Mouse (Mus musculus) bone marrow macrophage, adult 2 months (primary cell): ENCODE results near the gene Mrpl53. TPM values are rescaled to one million over a fixed set of nuclear protein-coding genes. Genes with fewer than 3 reads are reported as not detected.
"Not testable (repeated sequence)": the region's sequence is repeated elsewhere in the genome, so short reads cannot be mapped to it uniquely, and the experiment has no call there.

ENCODE experiments used
- H3K27ac ChIP-seq: 2 replicates; pipeline ENCODE4 v1.5.1; 2012; ENCODE audit warnings: low read depth, low read length; ENCODE audit not compliant: insufficient read depth
- H3K4me1 ChIP-seq: 2 replicates; pipeline ENCODE4 v1.6.1; 2012; ENCODE audit warnings: low read length; ENCODE audit not compliant: control insufficient read depth, insufficient read depth
- H3K4me3 ChIP-seq: 2 replicates; pipeline ENCODE4 v1.5.1; 2012; ENCODE audit warnings: mild to moderate bottlenecking, low read length, moderate library complexity; ENCODE audit not compliant: insufficient read depth
- CTCF ChIP-seq: IDR thresholded peaks from 2 replicates; pipeline ENCODE4 v1.5.1; 2012; ENCODE audit warnings: low read depth, mild to moderate bottlenecking, low read length, moderate library complexity
- POLR2A ChIP-seq: IDR thresholded peaks from 2 replicates; pipeline ENCODE4 v1.6.1; 2012; ENCODE audit warnings: mild to moderate bottlenecking, low read depth, low read length, borderline replicate concordance
- polyA plus RNA-seq: library from polyadenylated mRNA; stranded (reverse); fragments of >200 nt; gene quantifications from 2 replicates; pipeline ENCODE4 v1.2.4, GENCODE M21; 2012; ENCODE audit not compliant: missing spikeins, insufficient read depth, insufficient read length

The Mrpl53 gene
- polyA plus RNA-seq, 1 experiment: 26.5 TPM

DNA sequence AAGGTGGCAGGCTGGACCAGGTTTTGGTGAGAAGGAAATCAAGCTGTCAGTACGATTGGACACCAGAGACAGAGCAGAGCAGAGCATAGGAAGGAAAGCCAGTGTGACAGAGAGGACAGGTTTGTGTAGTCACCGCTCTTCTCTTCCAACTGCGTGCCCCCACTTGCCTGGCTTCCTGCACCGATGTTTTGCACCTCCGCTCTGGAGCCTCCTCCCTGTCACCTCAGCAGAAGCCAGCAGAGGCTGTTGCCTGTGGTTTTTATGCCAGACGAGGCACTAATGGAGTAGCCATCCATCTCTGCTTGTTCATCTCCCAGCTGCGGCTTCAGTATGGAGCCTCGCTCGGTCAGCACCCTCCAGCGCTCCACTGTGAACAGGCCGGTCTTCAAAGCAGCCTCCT, 34.0 kb downstream of the Mrpl53 start:
- Histone ChIP-seq H3K27ac (no peak overlapping the region), H3K4me3 (no peak overlapping the region), H3K4me1 (peaks cover 11% of the 10 kb centered on the region)
- TF ChIP-seq CTCF: no peak
- TF ChIP-seq POLR2A: no peak

DNA sequence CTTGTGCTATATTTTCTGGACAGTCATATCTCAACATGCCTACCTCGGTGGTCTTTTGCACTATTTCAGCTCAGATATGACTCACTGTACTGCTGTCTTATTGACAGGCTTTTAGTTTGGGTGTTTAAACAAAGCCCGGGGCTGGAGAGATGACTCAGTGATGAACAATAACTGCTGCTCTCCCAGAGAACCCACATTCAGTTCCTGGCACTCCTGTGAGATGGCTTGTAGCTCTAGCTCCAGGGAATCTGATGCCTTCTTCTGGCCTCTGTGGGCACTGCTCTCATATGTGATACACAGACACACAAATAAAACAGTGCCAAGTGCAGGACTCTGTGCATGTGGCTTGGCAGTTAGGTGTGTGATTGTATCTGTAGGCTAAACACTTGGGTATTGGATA, 36.4 kb downstream of the Mrpl53 start:
- no peak for TF ChIP-seq CTCF
- no peak for TF ChIP-seq POLR2A
- Histone ChIP-seq H3K4me1 (peaks cover 9% of the 10 kb centered on the region), H3K4me3 (no peak overlapping the region), H3K27ac (no peak overlapping the region)

- Histone ChIP-seq H3K4me1 (peaks cover 9% of the 10 kb centered on the region), H3K27ac (no peak overlapping the region), H3K4me3 (no peak overlapping the region)
- TF ChIP-seq CTCF: no peak
- no peak for TF ChIP-seq POLR2A
These were observed 37.0 kb downstream of the Mrpl53 start for GRCm38 (mm10) chr6:83145805-83146204.

DNA sequence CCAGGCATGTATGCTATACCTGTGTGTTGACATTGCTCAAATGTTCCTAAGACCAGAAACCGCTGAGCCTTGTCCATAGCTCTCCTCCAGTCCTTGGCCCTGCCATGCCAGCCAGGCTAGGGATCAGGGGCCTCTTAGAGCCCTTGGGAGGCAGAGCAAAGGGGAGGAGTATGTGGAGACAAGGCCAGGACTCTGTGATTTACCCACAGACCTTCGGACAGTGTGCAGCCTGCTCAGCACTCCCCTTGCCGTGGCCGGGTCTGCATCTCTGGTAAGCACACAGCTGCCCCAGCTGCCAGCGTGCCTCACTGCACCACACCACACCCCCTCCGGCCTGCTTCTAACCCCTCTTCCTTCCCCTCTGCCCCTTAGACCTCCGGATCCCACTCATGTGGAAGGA, 38.4 kb downstream of the Mrpl53 start:
- Histone ChIP-seq H3K4me3 (no peak overlapping the region), H3K27ac (no peak overlapping the region), H3K4me1 (peaks cover 5% of the 10 kb centered on the region; the same call in 1 of the 2 replicates)
- no peak for TF ChIP-seq CTCF

DNA sequence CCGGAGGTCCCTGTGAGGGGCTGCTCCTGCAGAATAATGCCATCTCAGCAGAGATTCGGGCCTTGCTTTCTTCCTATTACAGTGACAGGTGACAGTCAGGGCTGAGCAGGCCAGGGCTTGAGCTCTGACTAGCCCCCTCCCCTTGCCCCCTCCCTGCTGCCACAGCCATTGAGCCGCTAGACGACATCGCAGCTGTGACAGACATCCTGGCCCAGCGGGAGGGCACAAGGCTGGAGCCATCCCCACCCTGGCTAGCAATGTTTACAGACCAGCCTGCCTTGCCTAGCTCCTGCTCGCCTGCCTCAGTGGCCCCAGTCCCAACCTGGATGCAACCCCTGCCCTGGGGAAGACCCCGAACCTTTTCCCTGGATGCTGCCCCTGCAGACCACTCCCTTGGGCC, 42.9 kb downstream of the Mrpl53 start:
- no peak overlapping the region for H3K27ac ChIP-seq
- H3K4me3 ChIP-seq: no peak overlapping the region
- TF ChIP-seq CTCF (no peak), POLR2A (no peak)
- no peaks in the 10 kb centered on the region for H3K4me1 ChIP-seq

- H3K4me1 ChIP-seq: no peaks in the 10 kb centered on the region
- H3K4me3 ChIP-seq: no peak overlapping the region
- TF ChIP-seq CTCF (no peak), POLR2A (no peak)
- H3K27ac ChIP-seq: no peak overlapping the region
These were observed 44.2 kb downstream of the Mrpl53 start for GRCm38 (mm10) chr6:83153038-83153437.

GRCm38 (mm10) chr6:83153485-83153884, 44.6 kb downstream of the Mrpl53 start:
- TF ChIP-seq POLR2A (no peak), CTCF (no peak)
- no peaks in the 10 kb centered on the region for H3K4me1 ChIP-seq
- H3K27ac ChIP-seq: no peak overlapping the region
- H3K4me3 ChIP-seq: no peak overlapping the region

DNA sequence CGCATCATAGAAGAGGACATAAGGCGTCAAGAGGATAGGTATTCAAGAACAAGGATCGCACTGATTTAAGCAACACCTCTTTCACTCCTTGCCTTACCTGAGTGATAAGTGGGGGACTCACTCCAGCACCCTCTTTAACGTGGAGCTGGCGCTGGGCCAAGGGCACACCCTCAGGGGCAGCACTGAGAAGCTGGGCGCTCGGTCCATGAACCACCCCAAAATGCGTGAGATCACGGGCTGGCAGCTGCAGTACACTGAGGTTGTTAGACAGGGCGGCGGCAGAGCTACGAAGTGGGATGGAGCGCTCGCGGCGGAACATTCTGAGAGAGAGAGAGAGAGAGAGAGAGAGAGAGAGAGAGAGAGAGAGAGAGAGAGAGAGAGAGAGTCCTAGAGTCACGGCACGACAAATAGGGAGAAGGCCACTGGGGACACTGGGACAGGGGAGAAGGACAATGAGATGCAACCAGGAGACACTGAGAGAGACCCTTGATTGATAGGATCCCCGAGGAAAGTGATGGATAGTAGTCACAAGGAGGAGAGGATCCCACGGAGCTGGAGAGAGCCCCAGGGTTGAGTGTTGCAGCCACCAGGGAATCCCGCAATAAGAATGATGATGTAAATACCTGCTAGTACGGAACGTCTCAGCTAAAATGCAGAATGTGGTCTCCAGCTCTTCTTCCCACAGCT, 46.9 kb downstream of the Mrpl53 start:
- Histone ChIP-seq H3K4me3 (peak overlapping the region; percentile 74), H3K4me1 (no peaks in the 10 kb centered on the region), H3K27ac (no peak overlapping the region)
- TF ChIP-seq POLR2A (no peak), CTCF (no peak)

GRCm38 (mm10) chr6:83156259-83156684, 47.4 kb downstream of the Mrpl53 start, which contains the start of the genes Wdr54 and 1700003E16Rik:
TSS of gene Wdr54 (minus strand) at chr6:83156397.
TSS of gene 1700003E16Rik (plus strand) at chr6:83156404.
- no peaks in the 10 kb centered on the region for H3K4me1 ChIP-seq
- no peak for TF ChIP-seq CTCF
- TF ChIP-seq POLR2A: no peak
- no peak within 1 kb of the TSS for H3K27ac ChIP-seq
- H3K4me3 ChIP-seq: peak within 1 kb of the TSS; percentile 74

- not testable (repeated sequence) for H3K4me1 ChIP-seq, H3K4me3 ChIP-seq, H3K27ac ChIP-seq
These were observed 50.6 kb downstream of the Mrpl53 start for GRCm38 (mm10) chr6:83159456-83159855.

Other genes with a start within 250 kb of the Mrpl53 start
- gene Sema4f, start 169.3 kb upstream of the Mrpl53 start, polyA plus RNA-seq: not detected in 2 replicates
- gene M1ap, start 162.1 kb upstream of the Mrpl53 start, polyA plus RNA-seq: 2.4 and 7.0 TPM in 2 replicates
- gene Dok1, start 75.6 kb upstream of the Mrpl53 start, polyA plus RNA-seq: 69.9 and 72.0 TPM in 2 replicates
- 18.8 and 21.2 TPM in 2 replicates for gene Loxl3, start 74.9 kb upstream of the Mrpl53 start, polyA plus RNA-seq
- 354 and 391 TPM in 2 replicates for gene Aup1, start 54.5 kb upstream of the Mrpl53 start, polyA plus RNA-seq
- gene Htra2, start 53.8 kb upstream of the Mrpl53 start, polyA plus RNA-seq: 90.8 and 108 TPM in 2 replicates
- 0.83 and 1.6 TPM in 2 replicates for gene Dqx1, start 51.2 kb upstream of the Mrpl53 start, polyA plus RNA-seq
- gene Tlx2, start 38.7 kb upstream of the Mrpl53 start, polyA plus RNA-seq: not detected in 2 replicates
- 31.0 and 37.0 TPM in 2 replicates for gene Pcgf1, start 31.2 kb upstream of the Mrpl53 start, polyA plus RNA-seq
- gene Lbx2, start 22.7 kb upstream of the Mrpl53 start, polyA plus RNA-seq: 0.78 TPM in 1 of 2 replicates, not detected in the other
- 3.2 and 6.1 TPM in 2 replicates for gene Ccdc142, start 7.4 kb upstream of the Mrpl53 start, polyA plus RNA-seq
- gene Gm42688, start 7.4 kb upstream of the Mrpl53 start, polyA plus RNA-seq: 5.5 and 6.1 TPM in 2 replicates
- 16.1 and 17.1 TPM in 2 replicates for gene Mogs, start 6.5 kb downstream of the Mrpl53 start, polyA plus RNA-seq
- gene Wbp1, start 12.5 kb downstream of the Mrpl53 start, polyA plus RNA-seq: 20.3 and 27.1 TPM in 2 replicates
- 25.1 and 26.8 TPM in 2 replicates for gene Ino80b, start 16.4 kb downstream of the Mrpl53 start, polyA plus RNA-seq
- gene Rtkn, start 26.4 kb downstream of the Mrpl53 start, polyA plus RNA-seq: 1.4 and 1.8 TPM in 2 replicates
- gene Wdr54, start 47.4 kb downstream of the Mrpl53 start, polyA plus RNA-seq: 1.5 and 3.5 TPM in 2 replicates
- not detected in 2 replicates for gene 1700003E16Rik, start 47.4 kb downstream of the Mrpl53 start, polyA plus RNA-seq
- gene Dctn1, start 56.9 kb downstream of the Mrpl53 start, polyA plus RNA-seq: 87.2 and 98.2 TPM in 2 replicates
- 0.55 TPM in 1 of 2 replicates, not detected in the other for gene Slc4a5, start 110.8 kb downstream of the Mrpl53 start, polyA plus RNA-seq
- gene Mthfd2, start 216.9 kb downstream of the Mrpl53 start, polyA plus RNA-seq: 21.1 and 28.1 TPM in 2 replicates
- 166 and 182 TPM in 2 replicates for gene Mob1a, start 217.0 kb downstream of the Mrpl53 start, polyA plus RNA-seq
- 24.8 and 35.7 TPM in 2 replicates for gene Bola3, start 240.1 kb downstream of the Mrpl53 start, polyA plus RNA-seq